Mouse (Mus musculus): Measurements from ENCODE around the gene Nln.

DNA sequence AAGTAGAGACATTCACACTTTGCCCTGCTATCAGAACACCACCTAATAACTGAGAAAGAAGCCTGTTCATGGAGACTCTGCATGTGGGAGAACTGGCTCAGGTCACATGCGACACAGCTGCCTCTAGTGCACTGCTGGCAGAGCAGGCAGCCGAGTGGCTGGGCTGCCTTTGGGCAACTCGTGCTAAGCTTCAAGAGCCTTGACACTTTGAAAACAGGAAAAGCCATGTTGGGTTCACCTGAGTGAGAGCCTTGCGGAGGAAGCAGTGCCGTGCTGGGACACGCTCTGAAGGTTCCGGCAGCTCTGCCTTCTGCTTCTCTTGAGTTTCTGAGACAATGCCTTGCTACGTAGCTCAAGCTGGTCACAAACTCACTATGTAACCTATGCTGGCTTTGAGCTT is 66.7 kb downstream of the Nln start:
- TF ChIP-seq POLR2A (IDR thresholded peaks at IDR 0.05; ENCODE audit: borderline replicate concordance, control insufficient read depth, low read depth, low read length), result no peak
- TF ChIP-seq CTCF (IDR thresholded peaks at IDR 0.05; ENCODE audit: control insufficient read depth, insufficient read depth, low read length), result no peak

All from bone marrow, adult 2 months (tissue).